In the genomic region with DNA sequence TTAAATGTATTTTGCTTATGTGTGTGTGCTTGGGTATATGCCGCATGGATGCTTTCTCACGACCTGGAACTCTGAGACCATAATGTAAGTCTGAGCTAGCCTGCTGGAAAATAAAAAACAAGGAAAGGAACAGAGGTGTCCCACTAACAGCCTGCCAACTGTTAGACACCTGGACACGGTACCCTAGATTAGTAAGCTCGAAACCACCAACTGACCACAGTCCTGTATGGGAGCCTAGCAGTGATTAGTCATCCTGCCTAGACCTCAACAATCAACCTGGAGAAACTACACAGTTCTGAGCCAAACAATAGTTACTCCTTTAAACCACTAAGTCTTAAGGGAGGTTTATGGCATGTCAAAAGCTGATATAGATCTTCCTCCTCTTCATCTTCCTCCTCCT, we compare ENCODE assay signal across 32 mouse cellular contexts. TPM values are rescaled to one million over a fixed set of nuclear protein-coding genes. Genes with fewer than 3 reads are reported as not detected.
"Had no signal": no experiment of that assay in that cellular context is flagged by ENCODE, and none has a peak within 500 bp of the region (broad histone marks: within the 10 kb centered on the region; RNA-seq: fewer than 3 reads in every experiment).

No protein-coding gene starts in this region.

- DNase-seq: gastrocnemius, postnatal 25 days; heart, adult 2 months; heart, postnatal 10 days; heart, postnatal 4 days; kidney, adult 18-20 months; kidney, adult 8-10 months; kidney, postnatal 10 days; kidney, postnatal 25 days; kidney, postnatal 4 days; layer of hippocampus, postnatal 36 days; left cerebral cortex, postnatal 4 days had no signal

- H3K36me3 ChIP-seq: heart, embryonic 12.5 days; hindbrain, embryonic 10.5 days; hindbrain, embryonic 12.5 days; intestine, embryonic 15.5 days; limb, embryonic 13.5 days; limb, embryonic 15.5 days; liver, embryonic 12.5 days had no signal

- H3K4me1 ChIP-seq: heart, embryonic 12.5 days; hindbrain, embryonic 10.5 days; hindbrain, embryonic 12.5 days; intestine, embryonic 15.5 days; limb, embryonic 13.5 days; limb, embryonic 15.5 days; liver, embryonic 12.5 days had no signal

- H3K4me2 ChIP-seq: heart, embryonic 12.5 days; hindbrain, embryonic 12.5 days; hindbrain, embryonic 14.5 days; intestine, embryonic 15.5 days; limb, embryonic 13.5 days; limb, embryonic 15.5 days; liver, embryonic 12.5 days had no signal

- H3K4me3 ChIP-seq: heart, adult 2 months; heart, embryonic 12.5 days; hindbrain, embryonic 10.5 days; hindbrain, embryonic 12.5 days; intestine, embryonic 15.5 days; layer of hippocampus, adult 2 months; limb, embryonic 13.5 days; limb, embryonic 15.5 days; liver, embryonic 12.5 days had no signal

- H3K9me3 ChIP-seq: hindbrain, embryonic 12.5 days; intestine, embryonic 15.5 days; limb, embryonic 13.5 days; limb, embryonic 15.5 days had no signal

- H3K9ac ChIP-seq: heart, embryonic 12.5 days; hindbrain, embryonic 12.5 days; hindbrain, embryonic 14.5 days; intestine, embryonic 15.5 days; limb, embryonic 13.5 days; limb, embryonic 15.5 days; liver, embryonic 12.5 days; liver, embryonic 14.5 days had no signal

- H3K27me3 ChIP-seq: heart, embryonic 12.5 days; intestine, embryonic 15.5 days; limb, embryonic 13.5 days; limb, embryonic 15.5 days; liver, embryonic 12.5 days had no signal

- H3K27ac ChIP-seq: heart, adult 2 months; hindbrain, embryonic 10.5 days; hindbrain, embryonic 12.5 days; hindbrain, embryonic 14.5 days; intestine, embryonic 15.5 days; layer of hippocampus, adult 2 months; limb, embryonic 13.5 days; limb, embryonic 15.5 days; liver, embryonic 12.5 days; liver, embryonic 14.5 days had no signal

RNA-seq across cellular contexts. Expression of a gene that starts 10.5 kb away (rescaled TPM):
- total RNA-seq: gastrocnemius, adult 18-20 months; gastrocnemius, adult 8-10 months; gastrocnemius, postnatal 25 days; gastrocnemius, postnatal 4 days; granulocyte monocyte progenitor cell, adult 5-6 weeks; heart, adult 2 months; heart, postnatal 10 days; heart, postnatal 25 days; heart, postnatal 4 days; liver, adult 2 months had no signal
- polyA plus RNA-seq: heart, embryonic 12.5 days; heart, embryonic 14.5 days; inflammation-experienced regulatory T-cells, adult 6 months; intestine, embryonic 15.5 days; intestine, postnatal 0 days; kidney, embryonic 14.5 days; limb, embryonic 11.5 days; limb, embryonic 13.5 days; limb, embryonic 15.5 days; liver, adult 2 months; liver, embryonic 12.5 days; liver, embryonic 14.5 days had no signal

RNA-seq across cellular contexts. Expression of a gene that starts 12.9 kb away (rescaled TPM):
- total RNA-seq: gastrocnemius, adult 18-20 months; gastrocnemius, postnatal 25 days; granulocyte monocyte progenitor cell, adult 5-6 weeks had no signal
